Mouse (Mus musculus): Measurements from ENCODE around the gene Cdk5rap2. TPM values are rescaled to one million over a fixed set of nuclear protein-coding genes. Genes with fewer than 3 reads are reported as not detected.

Cdk5rap2 gene
- polyA plus RNA-seq, 1 experiment: 25.0 TPM

- DNase-seq (ENCODE audit: low read depth in 1 of 2, low spot score in 2 of 2): no peak
- 49% methylated on average over 4 of the region's 4 CpGs for WGBS
- Histone ChIP-seq H3K27me3 (ENCODE audit: control insufficient read depth, insufficient read depth, low read length) (no peaks in the 10 kb centered on the region), H3K4me1 (ENCODE audit: control insufficient read depth, insufficient read depth, insufficient read length) (no peaks in the 10 kb centered on the region), H3K4me3 (ENCODE audit: extremely low read depth, insufficient read depth, insufficient read length) (no peak overlapping the region), H3K36me3 (ENCODE audit: control insufficient read depth, insufficient read depth, low read length) (peaks cover 7% of the 10 kb centered on the region; the same call in 1 of the 2 replicates), H3K27ac (ENCODE audit: insufficient read depth, low read length) (no peak overlapping the region)
- TF ChIP-seq POLR2A (IDR thresholded peaks at IDR 0.05; ENCODE audit: low read depth, low read length) (no peak), CTCF (IDR thresholded peaks at IDR 0.05; ENCODE audit: extremely low read depth, insufficient read depth, insufficient read length, insufficient replicate concordance) (no peak)
Observed at GRCm38 (mm10) chr4:70303870-70304269, 106.4 kb downstream of the Cdk5rap2 start.

DNA sequence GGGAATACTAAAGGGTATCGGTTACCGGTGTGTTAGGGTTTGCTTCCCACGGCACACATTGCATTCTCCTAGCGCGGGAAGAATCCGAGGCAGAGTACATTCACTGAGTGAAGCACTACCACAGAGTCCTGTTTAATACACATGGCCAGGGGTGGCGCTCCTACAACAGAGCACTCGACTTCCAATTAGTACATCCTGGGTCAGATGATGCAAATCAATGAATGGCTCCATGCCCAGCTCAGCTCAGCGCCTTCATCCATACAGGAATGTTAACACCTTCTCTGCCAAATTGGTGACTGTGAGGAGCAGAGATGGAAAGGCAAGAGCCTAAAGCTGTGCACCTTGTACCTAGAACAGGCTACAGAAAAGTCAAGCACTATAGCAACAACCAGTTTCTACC lies 109.1 kb downstream of the Cdk5rap2 start:
- Histone ChIP-seq H3K27me3 (ENCODE audit: control insufficient read depth, insufficient read depth, low read length) (no peaks in the 10 kb centered on the region), H3K36me3 (ENCODE audit: control insufficient read depth, insufficient read depth, low read length) (peaks cover 14% of the 10 kb centered on the region), H3K27ac (ENCODE audit: insufficient read depth, low read length) (no peak overlapping the region), H3K4me3 (ENCODE audit: extremely low read depth, insufficient read depth, insufficient read length) (no peak overlapping the region), H3K4me1 (ENCODE audit: control insufficient read depth, insufficient read depth, insufficient read length) (no peaks in the 10 kb centered on the region)
- 95% methylated on average over 9 of the region's 9 CpGs for WGBS
- no peak for TF ChIP-seq POLR2A (IDR thresholded peaks at IDR 0.05; ENCODE audit: low read depth, low read length)
- TF ChIP-seq CTCF (IDR thresholded peaks at IDR 0.05; ENCODE audit: extremely low read depth, insufficient read depth, insufficient read length, insufficient replicate concordance): no peak
- DNase-seq (ENCODE audit: low read depth in 1 of 2, low spot score in 2 of 2): no peak

- H3K27ac ChIP-seq (ENCODE audit: insufficient read depth, low read length): no peak overlapping the region
- H3K4me1 ChIP-seq (ENCODE audit: control insufficient read depth, insufficient read depth, insufficient read length): no peaks in the 10 kb centered on the region
- DNase-seq (ENCODE audit: low read depth in 1 of 2, low spot score in 2 of 2): no peak
- no peak overlapping the region for H3K4me3 ChIP-seq (ENCODE audit: extremely low read depth, insufficient read depth, insufficient read length)
- 93% methylated on average over 6 of the region's 6 CpGs for WGBS
- no peaks in the 10 kb centered on the region for H3K27me3 ChIP-seq (ENCODE audit: control insufficient read depth, insufficient read depth, low read length)
- TF ChIP-seq CTCF (IDR thresholded peaks at IDR 0.05; ENCODE audit: extremely low read depth, insufficient read depth, insufficient read length, insufficient replicate concordance): no peak
- TF ChIP-seq POLR2A (IDR thresholded peaks at IDR 0.05; ENCODE audit: low read depth, low read length): no peak
- peaks cover 6% of the 10 kb centered on the region for H3K36me3 ChIP-seq (ENCODE audit: control insufficient read depth, insufficient read depth, low read length)
Observed at GRCm38 (mm10) chr4:70289361-70289760, 120.9 kb downstream of the Cdk5rap2 start.

DNA sequence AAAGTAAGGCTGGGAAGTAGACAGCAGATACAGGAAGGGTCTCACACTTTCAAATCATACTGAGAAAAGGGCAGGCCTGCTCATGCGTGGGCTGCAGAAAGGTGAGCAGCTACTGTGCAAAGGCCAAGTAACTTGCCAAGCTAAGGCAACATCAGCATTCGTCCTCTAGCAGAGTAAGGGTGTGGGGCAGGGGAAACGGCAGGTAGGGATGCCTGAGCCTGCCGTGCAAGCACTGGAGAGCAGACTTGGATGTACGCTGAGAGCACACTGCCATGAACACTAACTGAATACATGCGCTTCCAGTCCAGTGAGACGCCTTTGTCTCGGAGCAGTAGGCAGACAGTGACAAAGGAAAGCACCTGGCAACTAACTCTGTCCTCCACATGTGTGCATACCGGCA lies 127.1 kb downstream of the Cdk5rap2 start:
- Histone ChIP-seq H3K27me3 (ENCODE audit: control insufficient read depth, insufficient read depth, low read length) (no peaks in the 10 kb centered on the region), H3K4me1 (ENCODE audit: control insufficient read depth, insufficient read depth, insufficient read length) (no peaks in the 10 kb centered on the region), H3K4me3 (ENCODE audit: extremely low read depth, insufficient read depth, insufficient read length) (no peak overlapping the region), H3K36me3 (ENCODE audit: control insufficient read depth, insufficient read depth, low read length) (peaks cover 6% of the 10 kb centered on the region), H3K27ac (ENCODE audit: insufficient read depth, low read length) (no peak overlapping the region)
- WGBS: 94% methylated on average over 9 of the region's 9 CpGs
- DNase-seq (ENCODE audit: low read depth in 1 of 2, low spot score in 2 of 2): no peak
- TF ChIP-seq CTCF (IDR thresholded peaks at IDR 0.05; ENCODE audit: extremely low read depth, insufficient read depth, insufficient read length, insufficient replicate concordance): no peak
- TF ChIP-seq POLR2A (IDR thresholded peaks at IDR 0.05; ENCODE audit: low read depth, low read length): no peak

GRCm38 (mm10) chr4:70278882-70279281 lies 131.4 kb downstream of the Cdk5rap2 start:
- DNase-seq (ENCODE audit: low read depth in 1 of 2, low spot score in 2 of 2): no peak
- Histone ChIP-seq H3K4me3 (ENCODE audit: extremely low read depth, insufficient read depth, insufficient read length) (no peak overlapping the region), H3K36me3 (ENCODE audit: control insufficient read depth, insufficient read depth, low read length) (peaks cover 4% of the 10 kb centered on the region), H3K27me3 (ENCODE audit: control insufficient read depth, insufficient read depth, low read length) (no peaks in the 10 kb centered on the region), H3K4me1 (ENCODE audit: control insufficient read depth, insufficient read depth, insufficient read length) (no peaks in the 10 kb centered on the region), H3K27ac (ENCODE audit: insufficient read depth, low read length) (no peak overlapping the region)
- TF ChIP-seq CTCF (IDR thresholded peaks at IDR 0.05; ENCODE audit: extremely low read depth, insufficient read depth, insufficient read length, insufficient replicate concordance) (no peak), POLR2A (IDR thresholded peaks at IDR 0.05; ENCODE audit: low read depth, low read length) (no peak)
- 97% methylated on average over 4 of the region's 4 CpGs for WGBS

DNA sequence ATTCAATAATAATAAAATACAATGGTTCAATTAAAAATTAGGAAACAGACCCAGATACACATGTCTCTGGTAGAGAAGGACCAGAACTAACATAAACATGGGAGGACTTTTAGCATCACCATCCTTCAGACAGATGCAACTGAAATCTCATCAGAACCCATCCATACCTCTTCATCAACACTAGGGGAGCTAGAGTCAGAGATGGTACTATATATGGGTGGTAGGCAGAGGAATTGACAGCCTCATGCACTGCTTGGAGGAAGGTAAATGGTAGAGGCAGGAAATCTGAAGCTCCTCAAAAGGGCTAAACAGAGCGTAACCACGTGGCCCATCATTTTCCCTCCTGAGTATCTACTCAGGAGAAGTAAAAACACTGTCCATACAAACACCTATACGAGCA lies 132.2 kb downstream of the Cdk5rap2 start:
- 90% methylated on average over 3 of the region's 3 CpGs for WGBS
- Histone ChIP-seq H3K27ac (ENCODE audit: insufficient read depth, low read length) (no peak overlapping the region), H3K4me3 (ENCODE audit: extremely low read depth, insufficient read depth, insufficient read length) (no peak overlapping the region), H3K36me3 (ENCODE audit: control insufficient read depth, insufficient read depth, low read length) (peaks cover 3% of the 10 kb centered on the region), H3K4me1 (ENCODE audit: control insufficient read depth, insufficient read depth, insufficient read length) (no peaks in the 10 kb centered on the region), H3K27me3 (ENCODE audit: control insufficient read depth, insufficient read depth, low read length) (no peaks in the 10 kb centered on the region)
- TF ChIP-seq POLR2A (IDR thresholded peaks at IDR 0.05; ENCODE audit: low read depth, low read length) (no peak), CTCF (IDR thresholded peaks at IDR 0.05; ENCODE audit: extremely low read depth, insufficient read depth, insufficient read length, insufficient replicate concordance) (no peak)
- DNase-seq (ENCODE audit: low read depth in 1 of 2, low spot score in 2 of 2): no peak

DNA sequence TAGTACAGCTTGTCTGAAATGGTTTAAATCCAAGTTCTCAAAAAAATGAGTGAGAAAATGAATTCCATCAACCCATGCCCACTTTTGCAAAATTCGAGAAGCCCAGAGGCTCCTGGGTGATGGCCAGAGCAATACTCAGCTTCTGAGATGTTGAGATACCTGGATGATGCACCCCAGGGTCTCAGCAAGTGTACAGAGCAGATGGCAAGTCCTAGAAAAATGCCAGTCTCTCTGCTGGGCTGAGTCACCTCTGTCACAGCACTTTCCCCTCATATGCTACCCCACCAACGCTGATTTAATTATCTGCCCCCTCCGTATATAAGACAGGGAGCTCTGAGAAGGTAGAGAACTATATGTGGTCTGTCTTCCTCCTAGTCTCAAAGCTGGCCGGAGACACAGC lies 137.3 kb downstream of the Cdk5rap2 start:
- DNase-seq (ENCODE audit: low read depth in 1 of 2, low spot score in 2 of 2): no peak
- Histone ChIP-seq H3K4me3 (ENCODE audit: extremely low read depth, insufficient read depth, insufficient read length) (no peak overlapping the region), H3K27ac (ENCODE audit: insufficient read depth, low read length) (no peak overlapping the region), H3K27me3 (ENCODE audit: control insufficient read depth, insufficient read depth, low read length) (no peaks in the 10 kb centered on the region), H3K36me3 (ENCODE audit: control insufficient read depth, insufficient read depth, low read length) (peaks cover 5% of the 10 kb centered on the region; the same call in 1 of the 2 replicates), H3K4me1 (ENCODE audit: control insufficient read depth, insufficient read depth, insufficient read length) (no peaks in the 10 kb centered on the region)
- 94% methylated on average over 4 of the region's 4 CpGs for WGBS
- TF ChIP-seq CTCF (IDR thresholded peaks at IDR 0.05; ENCODE audit: extremely low read depth, insufficient read depth, insufficient read length, insufficient replicate concordance) (no peak), POLR2A (IDR thresholded peaks at IDR 0.05; ENCODE audit: low read depth, low read length) (no peak)
